Mouse (Mus musculus): ENCODE data around the gene Scgb3a1. TPM values are rescaled to one million over a fixed set of nuclear protein-coding genes. Genes with fewer than 3 reads are reported as not detected.

Gene Scgb3a1
- 0.53 and 1.1 TPM in 2 replicates for polyA plus RNA-seq (2015; fragmentation: Nextera tagmentation; extraction: Ambion mirVana)

DNA sequence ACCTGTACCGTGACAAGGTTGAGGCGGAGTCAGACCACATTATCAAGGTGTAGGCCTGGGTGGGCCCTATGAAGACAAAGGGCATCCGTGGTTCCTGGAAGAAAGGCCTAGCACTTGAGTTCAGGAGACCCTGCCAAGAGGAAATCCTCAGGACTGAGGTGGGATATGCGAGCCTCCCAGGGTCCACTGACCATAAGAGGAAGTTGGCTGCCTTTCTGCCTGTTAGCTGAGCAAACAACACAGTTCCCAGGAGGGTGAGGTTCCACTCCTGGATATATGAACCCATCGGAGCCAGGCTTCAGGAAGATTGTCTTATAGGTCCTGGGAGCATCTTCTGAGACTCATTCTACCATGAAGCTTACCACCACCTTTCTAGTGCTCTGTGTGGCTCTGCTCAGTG lies at the start of gene Scgb3a1:
TSS of gene Scgb3a1 (plus strand) at position 301 of the 400 bp plus-strand sequence.

DNA sequence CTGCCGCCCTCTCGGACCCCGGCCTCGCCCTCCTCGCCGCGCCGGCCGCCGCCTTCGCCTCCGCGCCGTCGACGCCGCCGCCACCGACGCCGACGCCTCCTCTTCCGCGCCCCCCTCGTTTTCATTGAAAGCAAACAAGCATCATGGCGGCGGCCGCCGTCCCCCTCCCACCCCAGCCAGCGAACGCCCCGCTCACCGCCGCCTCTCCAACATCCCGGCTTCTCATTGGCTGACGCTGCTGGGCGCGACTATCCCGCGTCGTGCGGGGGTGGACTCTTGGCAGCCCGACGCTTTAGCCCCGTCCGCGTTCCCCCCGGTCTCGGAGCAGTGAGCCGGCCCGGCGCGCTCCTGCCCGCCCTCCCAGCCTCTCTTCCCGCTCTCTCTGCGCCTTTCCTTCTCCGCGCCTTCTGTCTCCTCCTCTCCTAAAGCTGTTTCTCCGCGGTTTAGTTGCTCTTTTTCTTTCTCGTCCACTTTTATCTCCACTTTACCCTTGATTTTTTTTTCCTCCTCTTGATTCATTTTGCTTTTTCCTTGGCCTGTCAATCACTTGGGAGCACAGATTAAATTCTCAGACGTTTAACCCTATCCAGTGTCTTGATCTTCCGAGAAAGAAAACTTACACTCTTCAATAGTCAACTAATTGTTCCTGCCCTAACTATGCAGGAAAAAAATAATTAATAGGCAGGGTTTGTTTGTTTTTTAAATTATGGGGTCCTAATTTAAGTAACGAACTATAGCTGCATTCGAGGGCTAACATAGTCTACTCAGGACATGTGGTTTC lies 49.3 kb downstream of the Scgb3a1 start, which contains the start of gene Cnot6:
TSS of gene Cnot6 (minus strand) at position 169 of the 781 bp plus-strand sequence.

Other genes with a start within 250 kb of the Scgb3a1 start
- not detected in 2 replicates for gene Olfr1389, start 240.5 kb upstream of the Scgb3a1 start, polyA plus RNA-seq (2015; fragmentation: Nextera tagmentation; extraction: Ambion mirVana)
- 0.08 TPM in 1 of 2 replicates, not detected in the other for gene Olfr1388, start 227.0 kb upstream of the Scgb3a1 start, polyA plus RNA-seq (2015; fragmentation: Nextera tagmentation; extraction: Ambion mirVana)
- gene Olfr1387, start 208.3 kb upstream of the Scgb3a1 start, polyA plus RNA-seq (2015; fragmentation: Nextera tagmentation; extraction: Ambion mirVana) = not detected in 2 replicates
- not detected in 2 replicates for gene Olfr1386, start 198.6 kb upstream of the Scgb3a1 start, polyA plus RNA-seq (2015; fragmentation: Nextera tagmentation; extraction: Ambion mirVana)
- not detected in 2 replicates for gene Olfr1385, start 174.5 kb upstream of the Scgb3a1 start, polyA plus RNA-seq (2015; fragmentation: Nextera tagmentation; extraction: Ambion mirVana)
- not detected in 2 replicates for gene Olfr1384, start 156.9 kb upstream of the Scgb3a1 start, polyA plus RNA-seq (2015; fragmentation: Nextera tagmentation; extraction: Ambion mirVana)
- gene Olfr1383, start 144.0 kb upstream of the Scgb3a1 start, polyA plus RNA-seq (2015; fragmentation: Nextera tagmentation; extraction: Ambion mirVana) = not detected in 2 replicates
- not detected in 2 replicates for gene Olfr1382, start 135.4 kb upstream of the Scgb3a1 start, polyA plus RNA-seq (2015; fragmentation: Nextera tagmentation; extraction: Ambion mirVana)
- gene Olfr1381, start 120.2 kb upstream of the Scgb3a1 start, polyA plus RNA-seq (2015; fragmentation: Nextera tagmentation; extraction: Ambion mirVana) = not detected in 2 replicates
- gene Olfr1380, start 106.7 kb upstream of the Scgb3a1 start, polyA plus RNA-seq (2015; fragmentation: Nextera tagmentation; extraction: Ambion mirVana) = not detected in 2 replicates
- gene Flt4, start 54.3 kb upstream of the Scgb3a1 start, polyA plus RNA-seq (2015; fragmentation: Nextera tagmentation; extraction: Ambion mirVana) = 0.95 and 1.4 TPM in 2 replicates
- 26.5 and 29.1 TPM in 2 replicates for gene Cnot6, start 49.1 kb downstream of the Scgb3a1 start, polyA plus RNA-seq (2015; fragmentation: Nextera tagmentation; extraction: Ambion mirVana)
- gene Gfpt2, start 130.6 kb downstream of the Scgb3a1 start, polyA plus RNA-seq (2015; fragmentation: Nextera tagmentation; extraction: Ambion mirVana) = 3.8 and 4.3 TPM in 2 replicates
- gene Mapk9, start 183.1 kb downstream of the Scgb3a1 start, polyA plus RNA-seq (2015; fragmentation: Nextera tagmentation; extraction: Ambion mirVana) = 75.0 and 81.6 TPM in 2 replicates
- gene Rasgef1c, start 238.2 kb downstream of the Scgb3a1 start, polyA plus RNA-seq (2015; fragmentation: Nextera tagmentation; extraction: Ambion mirVana) = 32.9 and 36.5 TPM in 2 replicates